Mouse (Mus musculus) forebrain, embryonic 12.5 days (tissue): ENCODE data around the gene Opcml. TPM values are rescaled to one million over a fixed set of nuclear protein-coding genes. Genes with fewer than 3 reads are reported as not detected.

Source experiments
- ATAC-seq: fragments of 200-750 bp; cut with Nextera tagmentation; 2 replicates; pipeline ENCODE4 v1.8.0; 2017; ENCODE audit warnings: moderate TSS enrichment; ENCODE audit not compliant: low FRiP score
- H3K27ac ChIP-seq: fragments of 300-500 bp; sonication (generic); 2 replicates; pipeline ENCODE4 v1.5.1; 2016; ENCODE audit warnings: mild to moderate bottlenecking
- H3K27me3 ChIP-seq: fragments of 300-500 bp; sonication (generic); 2 replicates; pipeline ENCODE4 v1.6.1; 2016; ENCODE audit warnings: mild to moderate bottlenecking
- H3K36me3 ChIP-seq: fragments of 300-500 bp; sonication (generic); replicated peaks from 2 replicates; pipeline ENCODE4 v1.6.1; 2016; ENCODE audit warnings: mild to moderate bottlenecking
- H3K4me1 ChIP-seq: fragments of 300-500 bp; sonication (generic); 2 replicates; pipeline ENCODE4 v1.6.1; 2016
- H3K4me2 ChIP-seq: fragments of 300-500 bp; sonication (generic); 2 replicates; pipeline ENCODE4 v1.6.1; 2016; ENCODE audit warnings: mild to moderate bottlenecking, moderate library complexity
- H3K4me3 ChIP-seq: fragments of 300-500 bp; sonication (generic); replicated peaks from 2 replicates; pipeline ENCODE4 v1.5.1; 2016; ENCODE audit warnings: mild to moderate bottlenecking
- H3K9ac ChIP-seq: fragments of 300-500 bp; sonication (generic); 2 replicates; pipeline ENCODE4 v1.6.1; 2016; ENCODE audit warnings: mild to moderate bottlenecking
- H3K9me3 ChIP-seq: fragments of 300-500 bp; sonication (generic); 2 replicates; pipeline ENCODE4 v1.6.1; 2016
- WGBS: fragments of 180-500 bp; shearing (Covaris S2); methylation state at CpG from one replicate; pipeline ENCODE4 v1.1.7; 2016; 5-methylcytosine and 5-hydroxymethylcytosine counted together
- polyA plus RNA-seq: library from polyadenylated mRNA; unstranded; fragments of >200 nt; fragmentation: Nextera tagmentation; extraction: Ambion mirVana; gene quantifications from 2 replicates; pipeline ENCODE4 v1.2.1, GENCODE M21; 2016

Opcml gene
- polyA plus RNA-seq, 1 experiment from 2014 or later, result 6.2 TPM

- Histone ChIP-seq H3K27me3 (no peaks in the 10 kb centered on the region), H3K36me3 (no peaks in the 10 kb centered on the region), H3K27ac (no peak overlapping the region), H3K4me2 (no peak overlapping the region), H3K4me1 (no peaks in the 10 kb centered on the region), H3K9me3 (no peaks in the 10 kb centered on the region), H3K9ac (no peak overlapping the region), H3K4me3 (no peak overlapping the region)
- WGBS, result 56% methylated on average over 5 of the region's 5 CpGs
- ATAC-seq, result no peak
Measured at GRCm38 (mm10) chr9:28752908-28753307, 962.3 kb downstream of the Opcml start.

GRCm38 (mm10) chr9:28756841-28757451, 966.4 kb downstream of the Opcml start:
- no peaks in the 10 kb centered on the region for H3K27me3 ChIP-seq
- H3K9ac ChIP-seq, result no peak overlapping the region
- no peak overlapping the region for H3K4me2 ChIP-seq
- 82% methylated on average over 4 of the region's 4 CpGs for WGBS
- no peak overlapping the region for H3K27ac ChIP-seq
- H3K9me3 ChIP-seq, result no peaks in the 10 kb centered on the region
- no peaks in the 10 kb centered on the region for H3K36me3 ChIP-seq
- H3K4me3 ChIP-seq, result no peak overlapping the region
- no peaks in the 10 kb centered on the region for H3K4me1 ChIP-seq
- no peak for ATAC-seq

DNA sequence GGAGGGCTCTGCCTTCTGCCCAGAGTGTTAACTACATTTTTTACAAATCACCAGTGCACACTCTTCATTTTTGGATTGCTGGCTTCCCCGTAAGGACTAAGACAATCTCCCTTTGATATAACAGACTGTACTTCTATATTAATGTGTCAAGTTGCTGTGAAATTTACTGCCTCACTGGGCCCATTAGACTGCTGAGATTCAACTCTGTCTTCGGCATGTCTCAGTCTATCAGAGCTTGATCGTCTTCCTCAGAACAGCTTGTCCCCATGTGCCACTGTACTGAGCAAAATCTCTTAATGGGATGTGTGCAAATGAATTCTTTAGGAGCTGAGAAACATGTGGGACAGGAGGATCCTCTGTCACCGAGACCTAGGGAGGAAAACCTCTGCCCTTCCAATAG, 970.9 kb downstream of the Opcml start:
- H3K4me3 ChIP-seq, result no peak overlapping the region
- H3K4me1 ChIP-seq, result no peaks in the 10 kb centered on the region
- H3K27ac ChIP-seq, result no peak overlapping the region
- no peaks in the 10 kb centered on the region for H3K36me3 ChIP-seq
- no peak for ATAC-seq
- no peak overlapping the region for H3K9ac ChIP-seq
- no peaks in the 10 kb centered on the region for H3K9me3 ChIP-seq
- 84% methylated on average over 4 of the region's 4 CpGs for WGBS
- no peak overlapping the region for H3K4me2 ChIP-seq
- no peaks in the 10 kb centered on the region for H3K27me3 ChIP-seq

DNA sequence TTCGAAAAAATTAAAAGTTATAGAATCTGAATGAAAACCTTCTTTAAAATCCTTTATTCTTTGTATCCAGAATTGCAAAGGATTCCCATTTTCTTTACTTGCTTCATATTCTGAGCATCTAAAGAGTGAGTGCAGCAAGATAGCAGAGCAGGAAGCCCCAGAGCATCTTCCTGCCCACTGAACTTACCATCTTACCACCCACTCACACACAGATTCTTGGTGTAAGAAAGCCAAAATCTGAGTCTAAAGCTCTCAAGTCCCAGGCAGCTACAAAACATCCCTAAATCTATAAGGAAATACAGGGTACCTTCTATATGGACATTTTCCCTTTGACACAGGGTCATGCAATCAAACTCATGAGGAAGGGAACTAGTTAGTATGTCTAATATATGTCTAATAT, 973.6 kb downstream of the Opcml start:
- Histone ChIP-seq H3K9me3 (no peaks in the 10 kb centered on the region), H3K4me1 (no peaks in the 10 kb centered on the region), H3K27ac (no peak overlapping the region), H3K4me2 (no peak overlapping the region), H3K36me3 (no peaks in the 10 kb centered on the region), H3K27me3 (no peaks in the 10 kb centered on the region), H3K4me3 (no peak overlapping the region), H3K9ac (no peak overlapping the region)
- WGBS, result 88% methylated on average over 1 of the region's 1 CpGs
- ATAC-seq, result no peak

DNA sequence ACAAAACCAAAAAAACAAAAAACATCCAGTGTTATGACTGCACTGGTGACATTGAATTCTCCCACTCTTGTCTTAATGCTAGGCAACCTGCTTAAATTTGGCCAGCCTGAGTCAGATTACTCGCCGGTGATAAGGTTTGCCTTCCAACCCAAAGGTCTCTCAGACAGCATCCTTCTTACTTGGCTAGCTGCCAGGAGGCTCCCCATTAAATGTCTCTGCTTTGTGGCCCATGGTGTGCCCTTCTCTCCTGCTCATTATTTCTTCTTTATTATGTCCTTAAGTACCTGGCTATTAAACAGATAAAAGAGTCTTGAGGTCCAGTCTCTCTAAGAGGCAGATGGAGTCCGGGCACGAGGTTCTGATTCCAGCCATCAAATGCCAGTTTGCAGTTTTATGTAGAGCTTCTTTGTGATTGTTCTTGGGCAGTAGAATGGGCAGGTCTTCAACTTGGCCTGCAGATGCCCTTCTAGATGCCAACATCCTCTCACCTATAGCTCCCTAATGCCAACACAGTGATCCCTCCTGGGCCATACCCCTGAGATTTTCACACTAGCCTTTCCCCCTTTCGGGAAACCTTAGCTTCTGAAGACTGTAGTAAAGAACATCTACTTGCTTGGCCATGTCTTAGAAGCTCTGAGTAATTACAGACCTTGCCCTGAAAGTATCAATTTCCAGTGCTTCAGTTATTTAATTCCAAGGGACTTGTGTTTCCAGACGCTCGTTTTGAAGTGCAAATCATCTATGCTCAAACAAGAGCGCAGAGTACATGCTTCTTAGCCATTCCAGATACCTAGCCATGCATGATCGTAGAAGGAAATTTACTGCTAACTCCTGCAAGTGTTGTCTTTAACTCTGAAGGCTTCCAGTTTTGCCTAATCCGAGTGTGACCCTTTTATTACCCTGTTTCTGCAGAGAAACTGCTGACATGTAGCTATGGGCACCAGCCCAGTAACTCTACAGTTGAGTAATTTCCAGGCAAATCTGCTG, 986.2 kb downstream of the Opcml start:
- Histone ChIP-seq H3K4me2 (no peak overlapping the region), H3K27ac (no peak overlapping the region), H3K4me1 (peaks cover 10% of the 10 kb centered on the region; the same call in 1 of the 2 replicates), H3K9ac (no peak overlapping the region), H3K9me3 (no peaks in the 10 kb centered on the region), H3K36me3 (no peaks in the 10 kb centered on the region), H3K4me3 (no peak overlapping the region), H3K27me3 (no peaks in the 10 kb centered on the region)
- WGBS, result 72% methylated on average over 10 of the region's 10 CpGs
- no peak for ATAC-seq

GRCm38 (mm10) chr9:28783834-28784233, 993.3 kb downstream of the Opcml start:
- WGBS, result 84% methylated on average over 4 of the region's 4 CpGs
- Histone ChIP-seq H3K27ac (no peak overlapping the region), H3K4me3 (no peak overlapping the region), H3K9ac (no peak overlapping the region), H3K9me3 (no peaks in the 10 kb centered on the region), H3K4me2 (no peak overlapping the region), H3K4me1 (peaks cover 4% of the 10 kb centered on the region; the same call in 1 of the 2 replicates), H3K27me3 (no peaks in the 10 kb centered on the region), H3K36me3 (no peaks in the 10 kb centered on the region)
- no peak for ATAC-seq

DNA sequence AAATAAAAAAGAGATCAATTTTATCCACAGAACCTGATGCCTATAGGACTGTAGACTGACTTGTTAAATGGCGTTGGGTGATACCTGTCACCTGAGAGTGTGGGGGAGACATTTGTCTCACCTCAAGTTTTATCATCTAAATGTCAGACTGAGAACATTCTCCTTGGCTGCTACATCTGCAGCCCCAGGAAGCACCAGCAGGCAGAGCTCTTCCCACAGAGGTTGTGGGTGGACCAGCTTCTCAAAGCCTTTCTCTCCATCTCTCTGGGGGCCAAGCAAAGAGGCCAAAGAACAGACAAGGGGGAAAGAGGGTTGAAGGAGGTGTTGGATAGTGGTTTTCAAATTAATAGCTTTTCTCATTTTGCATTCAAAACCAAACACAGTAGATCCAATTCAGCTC, 998.9 kb downstream of the Opcml start:
- H3K9me3 ChIP-seq, result no peaks in the 10 kb centered on the region
- no peak for ATAC-seq
- 92% methylated on average over 1 of the region's 1 CpGs for WGBS

GRCm38 (mm10) chr9:28800100-28800499, 1009.5 kb downstream of the Opcml start:
- Histone ChIP-seq H3K9me3 (no peaks in the 10 kb centered on the region), H3K36me3 (no peaks in the 10 kb centered on the region), H3K27ac (no peak overlapping the region), H3K4me3 (no peak overlapping the region), H3K4me1 (0 out of 2 replicates have a peak, but pooled peaks cover 6% of the 10 kb centered on the region), H3K9ac (no peak overlapping the region), H3K4me2 (no peak overlapping the region), H3K27me3 (no peaks in the 10 kb centered on the region)
- ATAC-seq, result no peak
- WGBS, result 10% methylated on average over 2 of the region's 2 CpGs

More for the DNA sequence above, 998.9 kb downstream of the Opcml start:
- Histone ChIP-seq H3K27ac (no peak overlapping the region), H3K9ac (no peak overlapping the region), H3K36me3 (no peaks in the 10 kb centered on the region), H3K4me2 (no peak overlapping the region), H3K4me1 (no peaks in the 10 kb centered on the region), H3K4me3 (no peak overlapping the region), H3K27me3 (no peaks in the 10 kb centered on the region)

DNA sequence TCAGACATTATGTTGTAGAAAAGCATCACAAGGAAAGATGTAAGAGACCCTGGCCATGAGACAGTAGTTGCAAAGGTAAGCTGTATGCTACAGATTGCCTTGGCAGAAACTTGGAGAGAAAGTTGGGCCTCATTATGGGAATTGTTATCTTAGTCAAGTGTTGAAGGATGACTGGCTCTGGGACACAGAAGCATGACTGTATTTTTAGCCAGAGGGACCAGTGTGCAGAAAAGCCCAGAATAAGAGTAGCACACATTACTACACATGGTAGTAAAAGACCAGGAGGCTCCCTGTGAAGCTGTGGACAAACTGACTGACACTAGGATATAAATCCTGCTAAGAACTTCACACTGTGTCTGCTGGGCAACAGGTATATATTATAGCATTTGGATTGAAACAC, 1016.1 kb downstream of the Opcml start:
- Histone ChIP-seq H3K9ac (no peak overlapping the region), H3K27me3 (no peaks in the 10 kb centered on the region), H3K4me2 (no peak overlapping the region), H3K4me1 (no peaks in the 10 kb centered on the region), H3K36me3 (no peaks in the 10 kb centered on the region), H3K9me3 (no peaks in the 10 kb centered on the region), H3K4me3 (no peak overlapping the region), H3K27ac (no peak overlapping the region)
- ATAC-seq, result no peak

- Histone ChIP-seq H3K27ac (no peak overlapping the region), H3K4me2 (no peak overlapping the region), H3K9ac (no peak overlapping the region), H3K9me3 (no peaks in the 10 kb centered on the region), H3K4me3 (no peak overlapping the region), H3K36me3 (no peaks in the 10 kb centered on the region), H3K27me3 (no peaks in the 10 kb centered on the region), H3K4me1 (0 out of 2 replicates have a peak, but pooled peaks cover 3% of the 10 kb centered on the region)
- 91% methylated on average over 3 of the region's 3 CpGs for WGBS
- no peak for ATAC-seq
Measured at GRCm38 (mm10) chr9:28822060-28822459, 1031.5 kb downstream of the Opcml start.

DNA sequence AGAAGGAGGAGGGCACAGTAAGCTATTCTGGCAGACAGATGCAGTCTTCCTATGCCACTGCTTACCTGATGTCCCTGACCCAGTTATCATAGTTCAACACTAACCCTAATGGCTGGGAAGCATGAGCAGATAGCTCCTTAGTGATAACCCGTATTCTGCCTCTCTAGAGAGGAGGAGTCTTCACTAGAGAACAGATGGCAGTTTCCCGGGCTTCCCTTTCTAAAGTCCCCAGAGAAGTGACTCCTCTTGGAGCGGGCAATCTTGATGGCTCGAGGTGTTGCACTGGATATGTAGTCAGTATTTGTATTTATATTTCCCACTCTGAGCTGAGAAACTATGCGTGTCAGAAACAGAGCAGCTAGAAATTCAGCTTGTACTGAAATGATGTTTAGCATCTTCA, 1031.9 kb downstream of the Opcml start:
- no peaks in the 10 kb centered on the region for H3K27me3 ChIP-seq
- ATAC-seq, result no peak
- WGBS, result 84% methylated on average over 5 of the region's 5 CpGs
- no peak overlapping the region for H3K9ac ChIP-seq
- no peaks in the 10 kb centered on the region for H3K36me3 ChIP-seq
- H3K4me2 ChIP-seq, result no peak overlapping the region
- H3K9me3 ChIP-seq, result no peaks in the 10 kb centered on the region
- H3K4me1 ChIP-seq, result 0 out of 2 replicates have a peak, but pooled peaks cover 3% of the 10 kb centered on the region
- H3K27ac ChIP-seq, result no peak overlapping the region
- H3K4me3 ChIP-seq, result no peak overlapping the region

DNA sequence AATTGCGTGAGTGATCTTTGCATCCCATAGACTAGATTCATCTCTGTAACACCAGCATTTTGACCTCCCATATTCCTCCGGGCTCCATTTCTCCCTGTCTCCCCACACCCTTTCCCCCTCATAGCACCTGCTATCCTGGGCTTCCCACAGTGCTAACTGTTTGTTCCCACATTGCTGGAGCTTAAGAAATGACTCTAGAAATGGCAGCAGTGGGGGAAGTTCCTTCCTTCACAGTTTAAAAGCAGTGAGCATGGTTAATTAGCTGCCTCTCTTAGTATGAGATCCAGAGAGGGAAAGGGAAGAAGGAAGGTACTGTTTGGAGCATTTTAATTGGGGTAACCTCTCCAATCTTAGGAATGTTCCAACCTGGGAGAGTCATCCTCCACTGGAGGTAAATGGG, 1035.2 kb downstream of the Opcml start:
- no peak for ATAC-seq
- Histone ChIP-seq H3K9me3 (no peaks in the 10 kb centered on the region), H3K4me1 (0 out of 2 replicates have a peak, but pooled peaks cover 3% of the 10 kb centered on the region), H3K36me3 (no peaks in the 10 kb centered on the region), H3K4me3 (no peak overlapping the region), H3K4me2 (no peak overlapping the region), H3K27ac (no peak overlapping the region), H3K27me3 (no peaks in the 10 kb centered on the region), H3K9ac (no peak overlapping the region)
- 88% methylated on average over 2 of the region's 2 CpGs for WGBS
